Mouse (Mus musculus): Measurements from ENCODE around the gene Ncl. TPM values are rescaled to one million over a fixed set of nuclear protein-coding genes. Genes with fewer than 3 reads are reported as not detected.
A peak's percentile ranks its signal among the peaks of the same experiment; 100 is the strongest.
"Not testable (repeated sequence)": the region's sequence is repeated elsewhere in the genome, so short reads cannot be mapped to it uniquely, and the experiment has no call there.

The Ncl gene
- polyA plus RNA-seq, 1 experiment: 135 TPM

DNA sequence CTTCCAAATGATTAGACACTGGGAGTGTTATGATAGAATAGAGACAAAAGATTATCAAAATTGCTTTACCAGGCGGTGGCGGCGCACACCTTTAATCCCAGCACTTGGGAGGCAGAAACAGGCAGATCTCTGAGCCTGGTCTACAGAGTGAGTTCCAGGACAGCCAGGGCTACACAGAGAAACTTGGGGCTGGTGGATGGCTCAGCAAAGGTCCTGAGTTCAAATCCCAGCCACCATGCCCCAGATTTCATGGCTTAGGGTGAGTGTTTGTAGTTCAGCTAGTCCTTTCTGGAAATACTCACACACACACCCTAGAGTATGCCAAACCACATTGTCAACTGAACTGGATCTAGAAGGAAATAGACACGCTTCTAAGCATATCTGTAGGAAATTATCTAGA is 14.1 kb downstream of the Ncl start:
- no peak for TF ChIP-seq POLR2A (IDR thresholded peaks at IDR 0.05; ENCODE audit: borderline replicate concordance, extremely low read depth, insufficient read depth, insufficient read length, poor library complexity, severe bottlenecking)
- no peak for TF ChIP-seq CTCF (IDR thresholded peaks at IDR 0.05; ENCODE audit: borderline replicate concordance, extremely low read depth, insufficient read depth, insufficient read length)
- no peak for DNase-seq (ENCODE audit: low read depth)

DNA sequence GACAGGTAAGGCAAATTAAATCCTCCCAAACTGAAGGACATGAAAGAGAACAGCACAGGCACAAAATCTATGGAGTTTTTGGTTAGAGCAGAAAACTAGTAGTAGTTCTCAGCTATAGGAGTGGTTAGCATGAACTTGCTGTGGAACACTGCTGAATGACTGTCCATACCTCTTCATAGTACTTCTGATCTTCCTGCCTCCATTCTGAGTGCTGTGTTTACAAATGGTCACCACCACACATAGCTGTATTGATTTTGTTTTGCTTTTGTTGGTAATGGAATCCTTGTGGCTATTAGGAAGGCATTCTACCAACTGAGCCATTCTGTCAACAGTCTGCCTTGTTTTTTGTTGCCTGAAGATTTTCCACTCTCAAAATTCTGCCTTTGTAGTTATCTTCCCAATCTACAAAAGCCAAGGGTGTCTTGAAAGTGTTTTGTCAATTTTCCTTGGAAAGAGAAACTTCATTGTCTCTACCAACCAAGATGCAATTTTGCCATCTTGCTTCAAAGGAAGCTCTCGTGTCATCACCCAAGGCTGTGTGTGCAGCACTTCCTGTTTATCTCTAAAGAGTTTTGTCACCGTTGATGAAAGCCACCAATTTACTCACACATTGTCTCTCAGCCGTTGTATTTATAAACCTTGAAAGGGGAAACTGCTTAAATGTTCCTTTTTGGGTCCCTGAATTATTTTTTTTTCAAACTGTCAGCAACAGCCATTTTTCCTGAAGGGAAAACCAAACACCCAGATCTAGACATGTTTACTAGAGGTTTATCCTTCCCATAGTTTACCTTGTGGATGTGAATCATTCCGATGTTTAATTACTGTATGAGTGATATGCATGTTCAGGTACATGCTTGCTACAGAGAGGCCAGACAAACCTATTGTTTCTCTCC is 15.0 kb downstream of the Ncl start:
- DNase-seq (ENCODE audit: low read depth): no peak
- no peak for TF ChIP-seq CTCF (IDR thresholded peaks at IDR 0.05; ENCODE audit: borderline replicate concordance, extremely low read depth, insufficient read depth, insufficient read length)
- no peak for TF ChIP-seq POLR2A (IDR thresholded peaks at IDR 0.05; ENCODE audit: borderline replicate concordance, extremely low read depth, insufficient read depth, insufficient read length, poor library complexity, severe bottlenecking)

DNA sequence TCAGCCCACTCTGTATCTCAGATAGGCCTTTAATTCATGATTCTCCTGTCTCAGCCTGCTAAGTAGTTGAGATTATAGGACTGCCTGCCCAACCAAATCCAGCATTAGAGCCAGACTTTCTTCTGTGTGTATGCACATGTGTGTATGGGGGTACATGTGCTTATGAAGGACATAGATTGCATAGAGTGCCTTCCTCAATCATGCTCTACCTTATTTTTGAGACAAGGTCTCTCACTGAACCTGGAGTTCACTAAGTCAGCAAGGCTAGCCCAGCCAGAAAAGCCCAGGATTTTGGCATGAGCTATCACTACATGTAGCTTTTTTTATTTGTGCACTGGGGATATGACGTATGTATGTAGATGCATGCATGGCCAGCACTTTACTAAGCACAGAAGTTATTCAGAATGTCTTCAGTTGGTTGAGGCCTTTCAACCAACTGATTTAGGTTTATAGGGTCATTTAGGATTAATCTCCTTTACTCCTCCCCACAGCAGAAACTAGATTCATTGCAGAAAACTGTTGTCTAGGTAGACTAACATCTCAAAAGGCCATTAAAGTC is 16.0 kb downstream of the Ncl start:
- no peak for DNase-seq (ENCODE audit: low read depth)
- TF ChIP-seq POLR2A (IDR thresholded peaks at IDR 0.05; ENCODE audit: borderline replicate concordance, extremely low read depth, insufficient read depth, insufficient read length, poor library complexity, severe bottlenecking) (no peak), CTCF (IDR thresholded peaks at IDR 0.05; ENCODE audit: borderline replicate concordance, extremely low read depth, insufficient read depth, insufficient read length) (no peak)

DNA sequence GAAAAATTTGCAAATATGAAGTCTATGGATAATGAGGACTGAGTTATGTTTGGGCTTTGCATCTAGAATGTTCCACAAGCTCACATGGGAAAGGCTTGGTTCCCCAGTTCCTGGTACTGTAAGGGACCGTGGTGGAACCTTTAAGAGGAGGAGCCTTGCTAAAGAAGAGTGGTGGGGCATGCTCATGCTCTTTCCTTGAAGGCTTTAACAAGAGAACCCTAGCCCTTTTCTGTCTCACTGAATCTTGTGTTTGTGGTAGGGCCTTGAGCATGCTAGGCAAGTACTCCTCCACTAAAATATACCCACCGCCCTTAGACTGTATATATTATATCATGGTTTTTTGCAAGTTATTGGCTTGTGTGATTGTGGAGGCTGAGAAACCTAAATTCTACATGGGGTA is 16.8 kb downstream of the Ncl start:
- no peak for DNase-seq (ENCODE audit: low read depth)
- TF ChIP-seq POLR2A (IDR thresholded peaks at IDR 0.05; ENCODE audit: borderline replicate concordance, extremely low read depth, insufficient read depth, insufficient read length, poor library complexity, severe bottlenecking) (no peak), CTCF (IDR thresholded peaks at IDR 0.05; ENCODE audit: borderline replicate concordance, extremely low read depth, insufficient read depth, insufficient read length) (no peak)

DNA sequence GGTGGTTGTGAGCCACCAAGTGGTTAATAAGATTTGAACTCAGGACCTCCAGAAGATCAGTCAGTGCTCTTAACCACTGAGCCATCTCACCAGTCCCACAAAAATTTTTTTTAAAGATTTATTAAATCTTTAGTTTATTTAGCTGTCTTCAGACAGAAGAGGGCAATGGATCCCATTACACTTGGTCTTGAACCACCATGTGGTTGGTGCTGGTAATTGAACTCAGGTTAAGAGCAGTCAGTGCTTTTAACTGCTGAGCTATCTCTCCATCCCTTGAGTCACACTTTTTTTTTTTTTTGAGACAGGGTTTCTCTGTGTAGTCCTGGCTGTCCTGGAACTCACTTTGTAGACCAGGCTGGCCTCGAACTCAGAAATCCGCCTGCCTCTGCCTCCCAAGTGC is 18.1 kb downstream of the Ncl start:
- not testable (repeated sequence) for DNase-seq (ENCODE audit: low read depth)

DNA sequence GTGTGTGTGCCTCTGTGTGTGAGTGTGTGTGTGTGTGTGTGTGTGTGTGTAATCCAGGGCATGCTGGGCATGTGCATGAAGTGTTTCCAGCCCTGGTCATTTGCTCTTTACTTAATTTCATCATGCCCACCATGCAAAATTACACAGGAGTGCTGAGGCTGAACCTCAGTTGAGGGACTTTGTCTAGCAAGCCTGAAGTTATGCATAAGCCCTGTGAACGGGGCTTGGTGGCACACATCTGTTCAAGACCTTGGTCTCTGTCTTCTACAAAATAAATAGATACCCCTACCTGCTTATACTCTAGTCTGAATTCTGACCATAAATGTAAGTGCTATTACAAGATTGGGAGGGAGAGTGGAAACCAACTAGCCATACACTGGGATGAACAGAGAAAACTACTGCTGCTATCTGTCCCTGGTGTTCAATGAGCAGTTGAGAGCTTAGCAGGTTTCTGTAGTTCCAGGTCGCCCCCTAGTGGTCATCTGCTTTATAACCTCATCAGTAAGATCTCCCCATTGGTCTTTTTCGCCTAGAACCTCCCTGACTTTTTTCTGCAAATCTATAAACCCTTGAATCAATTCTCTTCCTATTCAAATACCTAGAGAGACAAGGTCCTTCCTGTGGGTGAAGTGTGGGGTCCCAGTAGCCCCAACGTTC is 19.9 kb downstream of the Ncl start:
- peak; percentile 92 for DNase-seq (ENCODE audit: low read depth)
- no peak for TF ChIP-seq POLR2A (IDR thresholded peaks at IDR 0.05; ENCODE audit: borderline replicate concordance, extremely low read depth, insufficient read depth, insufficient read length, poor library complexity, severe bottlenecking)
- peak; percentile 93 for TF ChIP-seq CTCF (IDR thresholded peaks at IDR 0.05; ENCODE audit: borderline replicate concordance, extremely low read depth, insufficient read depth, insufficient read length)

DNA sequence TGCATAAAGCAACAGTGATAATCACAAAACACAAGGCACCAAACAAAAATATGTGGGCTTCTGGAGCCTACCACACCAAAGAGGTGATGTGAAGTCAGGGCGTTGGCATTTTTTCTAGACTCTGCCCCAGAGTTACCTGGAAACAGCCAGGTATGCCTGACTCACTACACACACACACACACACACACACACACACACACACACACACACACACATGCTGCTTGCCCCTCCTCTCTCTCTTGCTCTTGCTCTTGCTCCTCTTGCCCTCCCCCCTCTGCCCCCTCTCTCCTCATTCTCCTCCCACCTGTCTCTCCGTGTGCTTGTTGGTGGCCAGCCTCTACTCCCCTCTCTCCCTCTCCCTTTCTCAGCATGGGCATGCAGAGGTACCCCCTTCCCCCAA is 22.9 kb downstream of the Ncl start:
- DNase-seq (ENCODE audit: low read depth): no peak
- TF ChIP-seq CTCF (IDR thresholded peaks at IDR 0.05; ENCODE audit: borderline replicate concordance, extremely low read depth, insufficient read depth, insufficient read length): no peak

DNA sequence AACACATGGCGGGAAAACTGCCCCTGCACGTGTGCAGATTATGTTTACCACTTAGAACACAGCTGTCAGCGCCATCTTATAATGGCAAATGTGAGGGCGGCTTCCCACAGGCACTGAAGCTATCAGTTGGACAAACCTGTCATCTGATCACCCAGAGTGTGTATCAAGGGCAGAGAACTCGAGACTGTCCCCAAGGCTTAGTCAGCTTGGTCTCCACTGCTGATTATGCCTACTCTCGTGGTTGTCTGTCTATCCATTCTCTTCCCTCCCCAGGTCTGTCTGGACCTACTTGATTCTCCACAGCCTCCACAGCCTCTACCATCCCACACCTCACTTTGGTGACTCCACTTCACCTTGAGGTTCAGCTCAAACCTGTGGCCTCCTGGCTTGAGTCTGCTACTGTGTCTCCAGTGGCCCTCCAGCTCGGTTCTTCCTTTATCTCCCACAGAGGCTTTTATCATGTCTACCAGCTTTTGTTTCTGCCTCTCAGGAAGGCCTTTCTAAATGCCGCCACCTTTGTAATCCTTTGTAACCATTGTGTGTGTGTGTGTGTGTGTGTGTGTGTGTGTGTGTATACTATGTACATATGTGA is 38.3 kb downstream of the Ncl start:
- DNase-seq (ENCODE audit: low read depth): no peak
- TF ChIP-seq CTCF (IDR thresholded peaks at IDR 0.05; ENCODE audit: borderline replicate concordance, extremely low read depth, insufficient read depth, insufficient read length) (no peak), POLR2A (IDR thresholded peaks at IDR 0.05; ENCODE audit: borderline replicate concordance, extremely low read depth, insufficient read depth, insufficient read length, poor library complexity, severe bottlenecking) (no peak)

DNA sequence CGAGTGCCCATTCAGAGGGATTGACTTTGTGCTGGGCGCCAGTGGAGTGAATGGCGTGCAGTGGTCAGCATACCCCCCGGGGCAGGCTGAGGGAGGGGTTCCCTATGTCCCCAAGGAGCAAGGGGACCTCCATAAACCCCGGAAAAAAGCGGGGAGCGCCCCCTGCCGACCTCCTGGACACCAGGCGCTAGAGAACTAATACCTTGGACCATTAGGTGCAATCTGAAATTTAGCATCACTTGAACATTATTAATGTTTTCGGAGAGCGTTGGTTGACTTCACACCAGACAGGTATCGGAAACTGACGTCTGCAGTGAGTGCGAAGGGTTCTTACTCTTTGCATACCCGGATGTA is 45.5 kb downstream of the Ncl start:
- TF ChIP-seq CTCF (IDR thresholded peaks at IDR 0.05; ENCODE audit: borderline replicate concordance, extremely low read depth, insufficient read depth, insufficient read length) (peak; percentile 36), POLR2A (IDR thresholded peaks at IDR 0.05; ENCODE audit: borderline replicate concordance, extremely low read depth, insufficient read depth, insufficient read length, poor library complexity, severe bottlenecking) (no peak)
- no peak for DNase-seq (ENCODE audit: low read depth)

DNA sequence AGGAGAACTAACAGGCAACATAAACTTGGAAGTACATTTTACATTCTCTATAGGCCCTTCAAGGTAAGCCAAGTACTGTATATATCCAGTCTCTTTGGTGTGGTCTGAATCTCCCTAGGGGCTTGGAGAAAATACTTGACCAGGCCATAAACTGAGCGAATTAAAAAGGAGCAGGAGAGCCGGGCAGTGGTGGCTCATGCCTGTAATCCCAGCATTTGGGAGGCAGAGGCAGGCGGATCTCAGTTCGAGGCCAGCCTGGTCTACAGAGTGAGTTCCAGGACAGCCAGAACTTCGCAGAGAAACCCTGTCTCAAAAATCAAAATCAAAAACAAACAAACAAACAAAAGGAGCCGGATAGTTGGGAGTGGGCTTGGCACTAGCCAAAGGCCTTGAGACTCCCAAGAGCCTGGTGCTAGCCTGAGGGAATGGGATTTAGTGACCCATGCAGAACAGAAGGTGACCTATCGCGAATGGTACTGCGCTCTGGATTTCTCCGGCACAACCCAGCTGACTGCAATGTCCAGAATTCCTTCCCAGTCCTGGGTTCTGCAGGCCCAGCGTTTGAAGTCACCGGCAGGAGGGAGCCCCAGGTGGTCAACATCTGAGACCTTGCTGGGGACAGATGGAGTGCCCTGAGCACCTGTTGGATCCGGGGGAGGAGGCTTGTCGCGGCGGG is 46.0 kb downstream of the Ncl start:
- TF ChIP-seq POLR2A (IDR thresholded peaks at IDR 0.05; ENCODE audit: borderline replicate concordance, extremely low read depth, insufficient read depth, insufficient read length, poor library complexity, severe bottlenecking) (no peak), CTCF (IDR thresholded peaks at IDR 0.05; ENCODE audit: borderline replicate concordance, extremely low read depth, insufficient read depth, insufficient read length) (no peak)
- no peak for DNase-seq (ENCODE audit: low read depth)

DNA sequence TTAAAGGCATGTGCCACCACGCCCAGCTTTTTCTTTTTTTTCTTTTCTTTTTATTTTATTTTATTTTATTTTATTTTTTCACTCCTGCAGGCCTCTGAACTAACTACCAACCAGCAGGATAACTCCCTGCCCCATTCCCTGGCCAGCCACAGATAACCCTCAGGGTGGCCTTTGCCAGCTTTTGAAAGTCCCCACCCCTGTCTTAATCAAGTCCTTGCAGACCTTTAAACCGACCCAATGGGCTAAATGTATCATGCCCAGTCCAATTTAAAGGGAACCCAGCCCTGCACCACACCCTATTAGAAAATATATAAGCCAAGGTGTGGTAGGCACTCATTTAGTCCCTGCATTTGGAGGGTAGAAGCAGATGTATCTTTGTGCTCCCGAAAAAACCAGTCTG is 46.9 kb downstream of the Ncl start:
- no peak for DNase-seq (ENCODE audit: low read depth)

More for the DNA sequence above, 46.9 kb downstream of the Ncl start:
- TF ChIP-seq POLR2A (IDR thresholded peaks at IDR 0.05; ENCODE audit: borderline replicate concordance, extremely low read depth, insufficient read depth, insufficient read length, poor library complexity, severe bottlenecking) (no peak), CTCF (IDR thresholded peaks at IDR 0.05; ENCODE audit: borderline replicate concordance, extremely low read depth, insufficient read depth, insufficient read length) (no peak)

Measured in brain, embryonic 14.5 days (tissue).